Mouse (Mus musculus) heart, postnatal 0 days (tissue): ENCODE data around the gene Ephx4.
"Not testable (repeated sequence)": the region's sequence is repeated elsewhere in the genome, so short reads cannot be mapped to it uniquely, and the experiment has no call there.

Experiments used
- CTCF ChIP-seq: IDR thresholded peaks from 2 replicates; pipeline ENCODE4 v1.5.1; 2016; ENCODE audit warnings: antibody characterized with exemption, control low read depth, low read depth
- EP300 ChIP-seq: IDR thresholded peaks from 2 replicates; pipeline ENCODE4 v1.6.1; 2016; ENCODE audit warnings: antibody characterized with exemption, low read depth

DNA sequence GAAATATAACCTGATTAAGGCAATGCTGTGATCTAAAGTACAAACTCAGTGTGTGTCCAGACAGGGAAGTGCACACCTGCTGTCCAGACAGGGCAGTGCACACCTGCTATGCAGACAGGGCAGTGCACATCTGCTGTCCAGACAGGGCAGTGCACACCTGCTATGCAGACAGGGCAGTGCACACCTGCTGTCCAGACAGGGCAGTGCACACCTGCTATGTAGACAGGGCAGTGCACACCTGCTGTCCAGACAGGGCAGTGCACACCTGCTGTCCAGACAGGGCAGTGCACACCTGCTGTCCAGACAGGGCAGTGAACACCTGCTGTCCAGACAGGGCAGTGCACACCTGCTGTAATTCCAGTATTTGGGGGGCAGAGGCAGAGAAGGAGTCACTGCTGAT lies 16.1 kb upstream of the Ephx4 start:
- not testable (repeated sequence) for TF ChIP-seq CTCF, EP300
